Mouse (Mus musculus) C2C12 (cell line): ENCODE data around the gene Olfr907.

ENCODE experiments used
- CTCF ChIP-seq: IDR thresholded peaks from one replicate; pipeline ENCODE4 v1.5.1; 2011; ENCODE audit not compliant: control insufficient read depth, insufficient read depth, insufficient read length
- FOSL1 ChIP-seq: IDR thresholded peaks from one replicate; pipeline ENCODE4 v1.8.0; 2011; ENCODE audit warnings: mild to moderate bottlenecking, low read length; ENCODE audit not compliant: poor library complexity, insufficient read depth, severe bottlenecking
- USF1 ChIP-seq: IDR thresholded peaks from one replicate; pipeline ENCODE4 v1.6.1; 2011; ENCODE audit warnings: low read depth, mild to moderate bottlenecking, control low read depth, moderate library complexity

- TF ChIP-seq CTCF (no peak), USF1 (no peak), FOSL1 (no peak)
These were observed 48.2 kb upstream of the Olfr907 start, which contains the start of gene Olfr902 for GRCm38 (mm10) chr9:38447352-38447751.
